Mouse (Mus musculus) cerebellum, postnatal 14 days (tissue): Measurements from ENCODE around the gene 6030498E09Rik.
A peak's percentile ranks its signal among the peaks of the same experiment; 100 is the strongest.

Experiments
- DNase-seq, 2 experiments: peaks; one replicate each; pipeline ENCODE4 v3.0.0; 2021; ENCODE audit warnings: mixed read lengths in 2 of 2

The 6030498E09Rik gene

GRCm38 (mm10) chrX:38772478-38772877 is at the start of gene 6030498E09Rik:
Gene 6030498E09Rik, plus strand, starts transcription at chrX:38772671.
- DNase-seq = no peak

- DNase-seq = no peak
Observed at GRCm38 (mm10) chrX:38730081-38730480, 42.4 kb upstream of the 6030498E09Rik start.

DNA sequence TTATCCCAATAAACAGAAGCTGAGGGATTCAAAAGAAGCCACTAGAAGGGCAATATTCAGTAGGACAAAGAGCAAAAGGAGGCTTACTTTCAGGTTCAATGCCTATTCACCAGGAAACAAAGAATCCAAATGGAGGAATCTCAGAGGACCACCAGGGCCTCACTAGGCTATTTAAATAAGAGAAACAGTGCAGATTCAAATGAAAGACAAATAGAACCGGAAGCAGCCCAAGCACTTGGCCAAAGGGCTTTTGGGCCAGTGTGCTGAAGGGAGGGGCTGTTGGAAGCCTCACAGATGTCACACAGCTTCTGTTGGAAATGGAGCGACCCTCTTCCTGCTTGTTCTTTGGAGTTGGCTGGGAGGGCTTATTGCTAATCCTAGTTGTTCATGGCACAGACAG is 41.8 kb upstream of the 6030498E09Rik start:
- DNase-seq = no peak

GRCm38 (mm10) chrX:38733683-38734082 is 38.8 kb upstream of the 6030498E09Rik start:
- no peak for DNase-seq

- DNase-seq = peak; percentile 1 to 3
Observed at GRCm38 (mm10) chrX:38734916-38735880, 37.3 kb upstream of the 6030498E09Rik start.

GRCm38 (mm10) chrX:38771453-38771852 is 1.0 kb upstream of the 6030498E09Rik start:
- no peak for DNase-seq

GRCm38 (mm10) chrX:38771886-38772285 is 585 bp upstream of the 6030498E09Rik start:
- DNase-seq = peak; percentile 11 to 14

- DNase-seq = no peak
Observed at GRCm38 (mm10) chrX:38794373-38794772, 21.9 kb downstream of the 6030498E09Rik start.

DNA sequence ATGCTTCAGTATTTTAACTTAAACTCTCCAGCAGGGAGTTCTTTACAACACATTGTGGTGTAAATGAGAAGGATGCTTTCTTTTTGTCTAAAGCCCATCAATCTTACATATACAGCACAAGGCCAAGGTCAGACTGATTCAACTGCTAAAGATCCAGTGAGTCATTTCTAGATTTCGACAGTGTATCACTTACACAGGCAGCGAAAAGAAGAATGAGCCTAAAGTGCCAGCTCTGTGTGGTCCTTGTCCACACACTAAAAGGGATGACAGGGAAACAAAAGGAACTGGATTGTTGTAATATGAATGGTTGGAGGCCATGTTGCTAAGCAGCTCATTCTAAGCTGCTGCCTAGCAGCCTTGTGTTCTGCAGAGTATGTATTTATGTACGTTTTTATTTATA is 41.5 kb downstream of the 6030498E09Rik start:
- no peak for DNase-seq

GRCm38 (mm10) chrX:38816841-38817240 is 44.4 kb downstream of the 6030498E09Rik start:
- no peak for DNase-seq

GRCm38 (mm10) chrX:38958571-38958970 is 186.1 kb downstream of the 6030498E09Rik start:
- DNase-seq = no peak

DNA sequence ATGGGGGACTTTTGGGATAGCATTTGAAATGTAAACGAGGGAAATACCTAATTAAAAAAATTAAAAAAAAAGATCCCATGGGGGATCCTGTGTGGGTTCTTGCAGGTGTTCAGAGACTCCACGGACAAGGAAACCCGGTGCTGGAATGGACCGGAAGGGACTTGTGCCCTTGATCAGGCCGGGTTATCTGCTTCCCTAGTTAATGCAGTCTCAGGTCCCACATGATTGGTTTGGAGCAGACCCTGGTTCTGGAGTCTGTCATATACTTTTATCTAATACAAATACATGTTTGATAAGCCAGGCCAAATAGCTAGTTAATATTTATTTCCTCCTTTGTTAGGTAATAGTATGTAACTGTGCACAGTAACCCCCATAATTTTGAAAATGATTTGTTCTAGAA is 223.8 kb downstream of the 6030498E09Rik start:
- no peak for DNase-seq
